Mouse (Mus musculus): ENCODE data around the gene Padi3.

DNA sequence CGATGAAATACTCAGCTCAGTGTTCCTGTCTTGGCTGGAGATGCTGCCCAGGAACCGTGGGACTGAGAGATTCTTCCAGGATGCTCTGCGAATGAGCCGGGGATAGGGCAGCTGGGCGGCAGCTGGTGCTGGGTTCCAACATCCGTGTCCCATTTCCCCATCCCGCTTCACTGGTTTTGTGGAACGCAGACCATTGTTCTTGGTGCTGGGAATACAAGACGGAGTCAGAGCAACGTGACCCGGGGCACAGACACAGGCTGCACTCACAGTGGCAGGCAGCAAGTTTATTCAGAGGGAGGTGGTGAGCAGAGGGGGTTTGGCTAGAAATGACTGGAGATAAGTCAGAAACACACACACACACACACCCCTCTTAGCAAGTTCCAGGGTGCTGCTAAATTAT, 38.9 kb upstream of the Padi3 start:
- TF ChIP-seq CTCF (IDR thresholded peaks at IDR 0.05; ENCODE audit: low read depth, low read length) (no peak), POLR2A (IDR thresholded peaks at IDR 0.05; ENCODE audit: borderline replicate concordance, low read depth, low read length) (no peak)
